Mouse (Mus musculus): ENCODE data around the gene Baiap2.

Gene Baiap2

DNA sequence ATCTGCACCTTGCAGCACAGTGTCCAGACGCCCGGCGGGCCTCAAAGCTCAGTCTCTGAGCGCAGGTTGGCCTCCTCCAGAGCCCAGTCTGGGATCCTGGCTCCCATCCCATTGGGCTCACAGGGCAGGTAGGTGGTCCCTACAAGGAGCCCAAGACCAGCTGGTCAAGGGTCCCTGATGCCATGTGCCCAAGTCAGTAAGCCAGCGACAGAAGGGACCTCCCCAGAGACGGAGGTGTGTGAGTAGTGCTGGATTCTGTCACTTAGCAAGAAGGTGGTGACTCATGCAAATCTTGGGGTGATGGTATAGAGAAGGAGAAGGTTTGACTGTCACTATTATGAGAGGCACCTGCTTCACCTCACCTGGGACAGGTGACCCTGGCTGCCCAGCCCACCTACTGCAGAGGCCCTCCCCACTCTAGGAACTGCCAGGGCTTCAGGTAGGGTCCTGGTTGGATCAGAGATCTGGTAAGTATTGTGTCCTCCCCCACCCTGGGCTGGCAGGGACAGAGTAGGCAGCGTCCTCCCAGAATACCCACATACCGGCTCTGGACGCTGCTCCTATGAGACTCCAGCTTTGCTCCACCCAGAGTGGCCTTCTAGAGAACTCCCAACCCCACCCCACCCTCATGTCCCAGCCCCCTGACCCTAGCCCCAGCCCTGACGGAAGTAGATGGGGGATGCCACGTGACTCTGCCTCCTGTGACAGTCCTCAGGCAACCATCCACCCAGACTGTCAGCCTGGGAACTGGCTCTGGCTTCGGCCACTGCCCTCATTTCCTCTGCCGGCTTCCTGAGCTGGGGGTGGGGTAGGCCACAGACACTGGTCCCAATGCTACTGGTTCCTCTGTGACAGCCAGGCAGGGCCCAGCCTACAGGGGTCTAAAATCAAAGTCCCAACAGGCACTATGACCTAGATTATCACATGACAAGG lies 98.9 kb downstream of the Baiap2 start:
- peak in 1 of 2 experiments; percentile 14 for DNase-seq (ENCODE audit: low spot score in 2 of 2)

- no peak for DNase-seq (ENCODE audit: low spot score in 2 of 2)
Measured at GRCm38 (mm10) chr11:120042141-120042838, 99.7 kb downstream of the Baiap2 start.

GRCm38 (mm10) chr11:120045341-120045740 lies 102.8 kb downstream of the Baiap2 start:
- DNase-seq (ENCODE audit: low spot score in 2 of 2) = no peak

DNA sequence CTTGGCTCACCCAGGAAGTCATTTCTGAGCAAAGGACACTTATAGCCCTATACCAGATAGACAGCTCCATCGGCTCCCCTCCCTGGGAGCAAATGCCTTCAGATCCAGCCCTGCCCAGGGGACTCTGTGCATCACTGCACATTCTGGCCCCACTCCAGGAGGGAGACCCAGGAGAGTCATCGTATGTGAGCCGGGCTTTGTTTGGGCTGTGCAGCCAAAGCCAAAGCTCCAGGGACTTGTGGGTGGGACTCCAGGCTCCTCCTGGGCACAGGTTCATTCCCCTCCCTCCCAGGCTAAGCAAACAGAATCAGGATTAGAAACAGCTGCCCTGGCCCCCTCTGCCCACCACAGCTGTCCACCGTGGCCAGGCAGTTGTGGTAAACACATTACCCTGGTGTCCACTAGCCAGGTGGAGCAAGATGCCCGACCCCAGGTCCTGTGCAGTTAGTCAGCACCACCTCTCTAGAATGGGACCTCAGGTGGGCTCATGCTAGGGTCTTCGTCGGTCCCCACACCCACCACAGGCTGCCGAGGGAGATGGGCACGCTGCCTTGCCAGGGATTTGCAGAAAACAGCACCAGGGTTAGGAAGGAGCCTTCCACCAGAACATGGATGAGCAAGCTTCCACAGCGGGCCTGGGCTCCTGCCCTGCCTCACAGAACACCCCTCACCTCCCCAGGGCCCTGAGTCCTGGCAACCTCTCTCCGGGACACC lies 103.4 kb downstream of the Baiap2 start:
- DNase-seq (ENCODE audit: low spot score in 2 of 2) = no peak

GRCm38 (mm10) chr11:120046553-120047191 lies 104.1 kb downstream of the Baiap2 start, which contains the start of gene Aatk:
Aatk (minus strand) TSS chr11:120047167.
- no peak for DNase-seq (ENCODE audit: low spot score in 2 of 2)

DNA sequence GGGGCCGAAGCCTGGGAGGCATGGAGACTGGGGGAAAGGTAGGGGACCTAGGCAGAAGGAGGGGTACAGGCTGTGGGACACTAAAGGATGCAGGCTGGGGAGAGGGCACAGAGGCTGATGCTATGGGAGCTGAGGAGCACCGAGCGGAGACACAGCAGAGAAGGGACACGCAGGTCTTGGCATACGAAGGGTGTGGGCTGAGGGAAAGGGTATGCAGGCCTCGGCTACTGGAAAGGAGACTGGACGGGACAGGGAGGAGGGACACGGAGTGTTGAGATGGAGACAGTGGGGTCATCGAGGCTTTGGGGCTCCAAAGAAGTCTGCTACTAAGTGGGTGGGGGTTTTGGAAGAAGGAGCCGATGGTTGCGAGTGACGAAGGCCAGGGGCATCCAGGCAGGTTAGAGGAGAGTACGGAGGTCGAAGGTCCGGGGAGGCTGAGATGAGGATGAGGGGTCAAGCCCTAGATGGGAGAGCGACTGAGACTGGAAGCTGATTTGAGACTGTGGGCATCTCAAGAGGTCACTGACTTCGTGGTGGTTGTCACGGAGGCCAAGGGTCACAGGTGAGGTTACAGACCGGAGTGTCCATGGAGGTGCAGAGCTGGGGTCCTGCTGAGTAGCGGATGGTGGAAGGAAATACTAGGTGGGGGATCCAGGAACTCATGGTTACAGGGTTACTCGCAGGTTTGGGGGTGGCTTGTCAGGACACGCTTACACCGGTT lies 105.1 kb downstream of the Baiap2 start:
- DNase-seq (ENCODE audit: low spot score in 2 of 2) = no peak

- DNase-seq (ENCODE audit: low spot score in 2 of 2) = no peak
Measured at GRCm38 (mm10) chr11:120048252-120048556, 105.6 kb downstream of the Baiap2 start.

DNA sequence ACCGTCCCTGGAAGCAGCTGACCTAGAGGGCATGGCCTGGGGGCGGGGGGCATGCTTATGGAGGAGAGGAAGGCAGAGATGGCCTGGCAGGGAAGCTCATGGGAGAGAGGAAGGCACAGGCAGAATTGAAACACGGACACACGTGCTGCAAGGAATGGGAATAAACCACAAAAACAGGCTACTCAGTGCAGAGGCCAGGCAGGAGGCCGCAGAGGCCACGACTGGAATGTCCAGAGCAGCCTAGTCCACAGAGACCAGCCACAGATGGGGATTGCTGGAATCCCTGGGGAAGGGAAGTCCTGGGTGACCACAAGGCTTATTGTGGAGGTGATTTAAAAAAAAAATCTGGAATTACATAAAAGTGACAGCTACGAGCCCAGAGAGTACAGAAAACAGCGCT lies 106.5 kb downstream of the Baiap2 start:
- no peak for DNase-seq (ENCODE audit: low spot score in 2 of 2)

GRCm38 (mm10) chr11:120051124-120051811 lies 108.7 kb downstream of the Baiap2 start:
- DNase-seq (ENCODE audit: low spot score in 2 of 2) = no peak

DNA sequence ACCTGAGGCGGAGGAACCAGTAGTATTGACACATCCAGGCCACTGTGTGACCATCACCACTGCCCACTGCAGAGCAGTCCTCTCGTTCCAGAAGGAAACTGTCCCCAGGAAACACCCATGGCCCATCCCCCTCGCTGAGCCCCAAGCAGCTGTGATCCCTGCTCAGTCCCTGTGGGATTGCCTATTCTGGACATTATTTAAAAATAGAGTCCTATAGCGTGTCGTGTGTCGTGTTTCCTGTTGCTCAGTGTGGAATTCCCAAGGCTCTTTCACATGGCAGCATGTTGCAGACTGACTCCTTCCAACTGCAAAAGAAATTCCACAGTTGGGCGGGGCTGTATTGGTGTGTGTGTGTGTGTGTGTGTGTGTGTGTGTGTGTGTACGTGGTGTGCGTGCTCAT lies 109.7 kb downstream of the Baiap2 start:
- DNase-seq (ENCODE audit: low spot score in 2 of 2) = no peak

- DNase-seq (ENCODE audit: low spot score in 2 of 2) = no peak
Measured at GRCm38 (mm10) chr11:120053846-120054245, 111.3 kb downstream of the Baiap2 start.

DNA sequence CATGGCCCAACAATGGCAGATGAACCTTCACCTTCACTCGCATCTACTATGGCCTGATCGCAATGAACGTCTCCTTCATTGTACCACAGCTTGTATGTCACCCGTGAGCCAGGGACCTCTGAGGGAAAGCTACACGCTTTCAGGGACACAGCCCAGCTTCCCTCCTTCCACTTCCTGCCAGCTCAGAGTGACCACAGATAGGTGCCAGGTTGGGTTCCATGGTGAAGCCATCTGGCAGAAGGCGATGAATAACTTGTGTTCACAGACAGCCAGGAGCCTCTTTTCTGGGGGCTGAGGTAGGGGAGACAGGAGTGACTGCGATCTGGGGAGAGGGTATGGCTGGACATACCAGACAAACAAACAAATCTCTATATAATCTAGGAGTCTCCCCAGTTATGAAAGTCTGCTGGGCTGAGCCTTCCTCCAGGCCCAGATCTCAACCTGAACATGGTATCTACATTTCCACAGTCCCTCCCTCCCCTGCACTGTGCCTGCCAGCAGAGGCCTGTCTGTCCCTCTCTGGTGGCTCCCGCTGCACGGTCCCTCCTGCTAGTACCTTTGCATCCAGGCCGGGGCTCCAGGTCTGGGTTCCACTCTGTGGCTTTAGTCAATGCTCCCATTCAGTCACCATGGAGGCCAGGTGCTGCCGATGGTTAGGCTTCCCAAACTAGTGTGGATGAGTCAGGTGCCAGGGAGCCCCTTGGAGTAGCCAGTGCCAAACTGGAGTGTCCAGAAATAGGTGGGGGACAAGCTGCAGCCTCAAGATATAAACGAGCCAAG lies 113.6 kb downstream of the Baiap2 start:
- no peak for DNase-seq (ENCODE audit: low spot score in 2 of 2)
